Mouse (Mus musculus) Muller cell, postnatal 12 days (primary cell): ENCODE measurements around the gene Ucp3.

Source experiments
- DNase-seq: peaks from one replicate; pipeline ENCODE4 v3.0.0-alpha.2; 2015; ENCODE audit errors: inconsistent ontology term

Ucp3 gene

DNA sequence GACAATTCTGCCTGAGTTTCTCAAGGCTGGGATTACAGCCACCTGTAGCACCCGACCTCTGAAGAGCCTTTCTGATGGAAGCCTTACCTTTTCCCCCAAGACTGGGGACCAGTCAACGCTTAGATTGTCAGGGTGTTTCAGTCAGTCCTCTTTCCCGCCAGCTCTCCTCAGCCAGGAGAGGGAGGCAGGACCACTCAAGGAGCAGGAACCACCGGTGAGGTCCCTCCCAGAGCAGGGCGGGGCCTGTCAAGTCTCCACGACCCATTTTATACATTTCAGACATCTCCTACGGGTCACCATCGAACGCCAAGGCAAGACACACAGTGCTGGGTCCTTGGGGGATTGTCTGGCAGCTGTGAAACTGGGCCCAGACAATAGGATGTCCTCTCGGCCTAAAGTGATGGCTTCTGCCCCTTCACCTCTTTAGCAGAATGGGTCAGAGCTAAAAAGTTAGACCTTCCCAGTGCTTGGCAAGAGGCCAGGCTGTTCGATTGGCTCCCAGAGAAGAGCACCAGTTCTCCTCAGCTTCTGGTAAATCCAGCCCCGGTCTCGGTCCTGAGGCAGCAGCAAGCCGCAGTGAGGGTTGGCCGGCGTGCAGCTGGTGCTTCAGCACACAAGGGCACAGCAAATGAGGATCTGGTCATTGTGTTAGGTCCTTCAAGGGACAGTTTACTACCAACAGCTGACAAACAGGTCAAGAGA, 27.6 kb downstream of the Ucp3 start:
- DNase-seq = no peak

DNA sequence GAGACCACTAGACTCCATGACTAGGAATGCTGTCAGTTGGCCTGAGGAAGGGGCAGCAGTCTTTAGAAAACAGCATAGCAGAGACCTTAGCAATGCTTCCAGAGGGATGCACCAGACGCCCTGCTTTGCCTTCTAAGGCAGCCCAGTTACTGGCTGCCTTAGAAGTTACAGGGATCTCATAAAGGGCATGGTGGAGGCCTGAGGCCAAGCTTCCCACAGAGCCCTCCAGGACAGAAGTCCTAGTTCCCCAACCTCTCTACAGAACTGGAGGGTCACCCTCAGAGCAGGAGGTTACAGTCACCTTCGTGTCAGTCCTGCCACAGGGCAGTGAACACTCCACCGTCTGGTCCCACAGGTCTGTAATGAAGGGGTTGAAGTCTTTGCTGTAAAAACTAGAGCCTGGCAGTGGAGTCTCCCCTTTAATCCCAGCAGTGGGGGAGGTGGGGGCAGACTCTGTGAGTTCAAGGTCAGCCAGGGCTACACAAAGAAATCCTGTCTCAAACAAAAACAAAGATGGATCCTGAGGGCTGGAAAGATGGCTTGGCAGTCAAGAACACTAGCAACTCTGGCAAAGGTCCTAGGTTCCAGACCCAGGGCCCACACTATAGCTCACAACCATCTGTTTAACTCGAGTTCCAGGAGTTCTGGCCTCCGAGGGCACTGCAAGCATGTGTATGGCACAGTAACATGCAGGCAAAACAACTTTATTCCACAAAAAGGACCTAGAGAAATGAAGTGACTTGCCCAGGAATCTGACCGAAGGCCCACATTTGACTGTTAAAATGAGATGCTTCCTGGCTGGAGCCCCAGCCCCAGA, 28.4 kb downstream of the Ucp3 start:
- no peak for DNase-seq

DNA sequence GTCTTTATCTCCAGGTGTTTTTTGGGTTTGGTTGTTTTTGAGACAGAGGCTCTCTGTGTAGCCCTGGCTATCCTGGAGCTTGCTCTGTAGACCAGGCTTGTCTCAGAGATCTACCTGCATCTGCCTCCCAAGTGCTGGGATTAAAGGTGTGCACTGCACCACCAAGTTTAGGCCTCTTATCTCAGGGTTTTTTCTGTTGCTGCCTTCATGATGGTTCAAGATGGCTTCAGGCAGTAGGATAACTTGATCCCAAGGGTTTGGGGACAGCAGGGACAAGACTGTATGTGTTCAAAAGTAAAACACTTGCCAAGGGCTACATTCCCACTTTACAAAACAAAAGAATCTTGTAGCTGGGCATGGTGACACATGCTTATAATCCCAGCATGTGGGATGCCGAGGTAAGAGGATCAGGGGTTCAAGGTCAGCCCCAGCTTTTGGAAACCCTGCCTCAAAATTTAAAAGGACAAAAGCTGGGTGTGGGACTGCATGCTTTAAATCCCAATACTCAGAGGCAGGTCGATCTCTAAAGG, 29.1 kb downstream of the Ucp3 start:
- no peak for DNase-seq

DNA sequence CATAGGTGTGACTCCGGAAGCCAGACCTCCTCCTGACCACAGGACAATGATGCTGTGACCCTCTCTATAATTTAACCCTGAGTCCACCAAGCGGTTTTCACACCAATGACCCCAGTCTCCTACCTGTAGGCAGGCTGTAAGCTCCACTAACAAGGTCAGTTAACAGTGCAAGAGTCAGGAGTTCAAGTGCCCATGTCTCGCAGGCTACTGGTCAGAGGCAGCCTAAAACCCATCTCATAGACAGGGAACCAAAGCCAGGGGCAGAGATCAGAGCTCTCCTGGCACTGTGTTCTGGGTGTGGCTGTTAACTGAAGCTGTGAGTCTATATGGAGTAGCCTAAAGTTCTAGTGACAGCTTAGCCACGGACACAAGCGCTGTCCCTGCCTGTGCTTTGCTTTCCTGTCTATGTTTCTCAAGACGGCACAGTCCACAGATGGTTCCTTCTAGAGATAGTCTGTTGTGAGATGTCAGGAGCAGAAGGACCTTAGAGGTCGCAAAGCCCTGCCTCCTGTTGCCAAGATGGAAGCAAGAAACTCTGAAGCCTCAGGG, 29.7 kb downstream of the Ucp3 start:
- no peak for DNase-seq

DNA sequence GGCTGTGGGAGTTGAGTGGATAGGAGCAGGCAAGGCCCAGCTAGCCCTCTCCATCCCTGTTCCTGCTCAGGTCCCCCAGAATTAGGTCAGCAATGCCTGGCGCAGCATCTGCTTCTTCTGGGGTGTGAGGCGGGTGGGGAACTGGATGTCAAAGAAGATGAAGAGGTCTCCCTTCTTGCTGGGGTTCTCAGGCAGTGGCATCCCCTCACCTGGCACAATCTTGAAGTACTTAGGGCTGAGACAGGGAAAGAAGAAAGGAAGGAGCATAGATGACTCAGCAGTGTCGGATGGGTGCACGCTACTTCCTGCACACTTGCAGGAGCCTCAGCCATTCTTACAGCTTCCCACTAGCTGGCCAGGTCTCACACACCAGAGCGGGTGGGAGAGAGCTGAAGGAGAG, 30.3 kb downstream of the Ucp3 start:
- DNase-seq = no peak

DNA sequence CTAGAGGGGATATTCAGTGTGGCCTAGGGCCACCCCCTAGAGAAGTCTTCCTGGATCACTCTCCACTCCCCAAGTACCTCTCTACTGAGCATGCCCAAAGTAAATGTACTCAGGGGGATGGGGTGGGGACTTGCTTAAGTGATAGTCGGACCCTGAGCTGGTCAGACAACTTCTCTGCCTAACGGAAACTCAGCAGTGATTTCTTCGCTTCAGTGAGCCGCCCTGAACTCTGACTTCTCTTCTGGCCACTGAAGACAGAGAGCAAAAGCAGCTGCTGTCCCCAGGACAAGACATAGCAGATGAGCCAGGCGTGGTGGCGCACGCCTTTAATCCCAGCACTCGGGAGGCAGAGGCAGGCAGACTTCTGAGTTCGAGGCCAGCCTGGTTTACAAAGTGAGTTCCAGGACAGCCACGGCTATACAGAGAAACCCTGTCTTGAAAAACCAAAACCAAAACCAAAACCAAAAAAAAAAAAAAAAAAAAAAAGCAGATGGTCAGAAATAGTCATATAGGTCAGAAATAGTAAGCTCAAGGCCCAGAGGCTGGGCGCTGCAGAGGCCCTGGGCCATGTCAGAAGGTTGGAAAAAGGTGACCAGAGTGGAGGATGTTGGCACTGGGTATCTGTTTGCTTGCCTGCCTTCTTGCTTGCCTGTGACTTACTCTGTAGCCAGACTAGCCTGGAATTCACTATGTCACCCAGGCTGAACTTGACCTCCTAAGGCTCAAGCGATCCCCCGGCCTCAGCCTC, 32.1 kb downstream of the Ucp3 start:
- DNase-seq = no peak

DNA sequence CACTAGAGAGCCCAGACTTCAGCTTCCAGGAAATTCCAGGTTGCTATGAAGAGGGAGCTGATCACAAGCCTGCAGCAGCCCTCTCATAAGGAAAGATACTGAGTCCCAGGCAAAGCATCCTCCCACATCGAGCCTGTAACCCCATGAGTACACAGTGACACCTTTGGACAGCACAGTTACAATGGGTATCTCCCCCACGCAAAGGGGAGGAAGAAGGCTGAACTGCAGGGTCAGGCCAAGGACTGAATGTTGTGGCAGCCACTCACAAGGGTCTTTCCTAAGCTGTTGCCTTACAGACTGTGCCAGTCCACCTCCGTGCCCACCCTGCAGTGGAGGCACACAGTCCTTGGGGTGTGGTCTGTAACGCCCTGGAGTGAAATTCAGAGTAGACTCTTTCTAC, 33.7 kb downstream of the Ucp3 start:
- no peak for DNase-seq

DNA sequence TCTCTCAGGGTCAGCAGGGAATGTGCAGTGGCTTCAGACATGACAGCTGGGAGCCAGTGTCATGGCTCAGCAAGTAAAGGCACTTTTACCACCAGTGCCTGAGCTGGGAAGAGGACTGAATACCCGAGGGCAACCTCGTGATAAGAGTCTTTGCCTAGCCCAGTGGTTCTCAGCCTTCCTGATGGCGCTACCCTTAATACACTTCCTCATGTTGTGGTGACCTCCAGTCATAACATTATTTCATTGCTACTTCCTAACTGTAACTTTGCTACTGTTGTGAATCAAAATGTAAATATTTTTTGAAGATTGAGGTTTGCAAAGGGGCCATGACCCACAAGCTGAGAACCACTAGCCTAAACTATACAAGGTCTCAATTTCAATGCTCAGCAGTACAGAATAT, 35.9 kb downstream of the Ucp3 start:
- no peak for DNase-seq

DNA sequence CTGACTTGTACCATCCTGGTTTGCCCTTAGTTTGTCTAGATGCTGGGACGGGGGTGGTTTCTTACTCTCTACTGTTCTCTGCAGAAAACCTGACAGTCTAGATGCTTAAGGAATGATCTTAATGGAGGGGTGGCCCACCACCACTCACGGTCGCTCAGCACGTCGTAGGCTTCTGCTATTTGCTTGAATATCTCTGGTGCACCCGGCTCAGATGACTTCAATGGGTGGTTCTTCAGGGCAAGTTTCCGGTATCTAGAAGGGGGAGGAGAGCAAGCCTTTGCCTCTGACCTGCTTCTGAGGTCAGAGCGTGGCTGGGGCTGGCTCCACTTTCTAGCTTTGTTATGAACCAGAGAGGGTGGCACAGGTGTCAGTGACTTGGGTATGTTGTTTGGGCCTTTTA, 38.8 kb downstream of the Ucp3 start:
- DNase-seq = no peak

DNA sequence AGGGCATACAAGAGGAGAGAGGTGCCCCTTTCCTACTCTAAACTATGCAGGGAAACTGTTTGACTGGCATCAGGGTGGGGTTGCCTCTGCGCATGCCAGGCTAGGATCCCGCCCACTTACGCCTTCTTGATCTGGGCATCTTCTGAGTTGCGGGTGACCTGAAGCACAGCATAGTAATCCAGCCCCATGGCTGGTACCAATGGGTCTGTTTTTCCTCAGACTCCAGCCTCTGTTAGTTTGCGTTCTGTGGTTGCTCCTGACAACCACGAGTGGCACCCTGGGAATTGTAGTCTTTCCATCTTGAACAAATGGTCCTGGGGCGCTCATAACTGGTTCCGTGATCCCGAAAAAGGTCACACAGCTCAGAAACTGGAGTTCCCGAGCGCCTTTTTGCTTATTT, 41.8 kb downstream of the Ucp3 start, which contains the start of gene Dnajb13:
Gene Dnajb13, minus strand, starts transcription at position 388 of the 400 bp plus-strand sequence.
- no peak for DNase-seq

DNA sequence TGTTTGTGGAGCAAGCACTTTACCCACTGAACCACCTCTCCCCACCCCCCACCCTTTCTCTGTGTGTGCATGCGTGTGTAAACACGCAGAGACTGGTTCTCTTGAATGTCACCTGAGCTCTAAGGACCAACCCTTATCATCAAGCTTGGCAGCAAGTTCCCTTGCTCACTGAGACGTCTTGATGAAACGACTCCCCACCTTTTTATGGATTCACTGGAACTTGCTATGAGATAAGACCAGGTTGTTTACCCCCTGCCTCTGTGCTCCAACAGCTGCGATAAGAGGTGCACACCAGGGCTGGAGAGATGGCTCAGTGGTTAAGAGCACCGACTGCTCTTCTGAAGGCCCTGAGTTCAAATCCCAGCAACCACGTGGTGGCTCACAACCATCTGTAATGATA, 47.4 kb downstream of the Ucp3 start:
- no peak for DNase-seq

DNA sequence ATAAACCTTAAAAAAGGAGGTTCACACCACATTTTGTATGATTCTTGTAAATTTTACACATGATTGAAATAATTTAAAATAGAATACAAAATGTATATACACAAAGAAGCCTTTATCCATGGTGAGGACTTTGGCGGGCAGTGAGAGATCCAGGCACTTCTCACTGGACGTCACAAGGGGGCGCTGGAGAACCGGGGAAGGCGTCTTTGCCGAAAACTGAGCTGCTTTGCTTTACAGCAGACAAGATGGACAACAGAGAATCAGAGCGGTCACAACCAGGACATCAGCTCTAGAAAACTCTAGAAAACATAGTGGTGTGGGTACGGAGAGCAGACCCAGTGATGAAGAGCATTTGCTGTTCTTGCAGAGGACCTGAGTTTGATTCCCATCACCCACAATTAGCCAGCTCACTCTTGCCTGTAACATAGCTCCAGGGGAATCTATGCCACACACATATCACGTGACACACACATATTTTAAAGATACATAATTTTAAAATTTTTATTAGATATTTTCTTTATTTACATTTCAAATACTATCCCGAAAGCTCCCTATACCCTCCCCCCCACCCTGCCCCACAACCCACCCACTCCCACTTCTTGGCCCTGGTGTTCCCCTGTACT, 48.0 kb downstream of the Ucp3 start:
- peak; percentile 70 for DNase-seq

DNA sequence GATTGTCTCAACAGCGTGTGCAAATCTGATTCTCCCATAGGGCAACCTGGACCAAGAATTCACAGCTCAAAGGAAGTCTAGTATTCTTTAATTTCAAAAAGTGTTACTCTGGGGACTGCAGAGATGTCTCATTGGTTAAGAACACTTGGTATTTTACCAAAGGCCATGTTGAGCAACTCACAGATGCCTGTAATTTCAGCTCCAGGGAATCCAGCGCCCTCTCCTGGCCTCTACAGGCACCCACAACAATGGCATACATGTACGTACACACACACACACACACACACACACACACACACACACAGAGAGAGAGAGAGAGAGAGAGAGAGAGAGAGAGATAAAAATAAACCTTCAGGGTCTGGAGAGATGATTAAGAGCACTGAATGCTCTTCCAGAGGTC, 49.4 kb downstream of the Ucp3 start:
- DNase-seq = no peak

DNA sequence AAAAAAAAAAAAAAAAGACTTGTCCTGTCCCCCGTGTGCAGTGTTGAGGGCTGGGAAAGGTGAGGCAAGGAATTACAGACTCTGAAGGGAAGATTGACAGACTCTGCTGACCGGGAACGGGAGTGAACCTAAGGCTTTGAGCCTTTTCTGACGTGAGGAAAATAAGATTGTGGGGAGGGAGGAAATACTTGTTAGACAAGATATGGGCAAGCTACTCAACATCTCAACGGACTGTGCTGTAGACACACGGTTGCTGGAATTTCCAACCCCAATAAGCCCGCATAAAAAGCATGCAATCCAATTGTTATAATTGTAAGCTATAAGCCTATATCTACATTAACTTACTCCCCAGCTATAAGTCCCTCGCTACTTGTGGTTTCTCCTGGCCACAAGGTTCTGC, 51.9 kb downstream of the Ucp3 start:
- DNase-seq = no peak

DNA sequence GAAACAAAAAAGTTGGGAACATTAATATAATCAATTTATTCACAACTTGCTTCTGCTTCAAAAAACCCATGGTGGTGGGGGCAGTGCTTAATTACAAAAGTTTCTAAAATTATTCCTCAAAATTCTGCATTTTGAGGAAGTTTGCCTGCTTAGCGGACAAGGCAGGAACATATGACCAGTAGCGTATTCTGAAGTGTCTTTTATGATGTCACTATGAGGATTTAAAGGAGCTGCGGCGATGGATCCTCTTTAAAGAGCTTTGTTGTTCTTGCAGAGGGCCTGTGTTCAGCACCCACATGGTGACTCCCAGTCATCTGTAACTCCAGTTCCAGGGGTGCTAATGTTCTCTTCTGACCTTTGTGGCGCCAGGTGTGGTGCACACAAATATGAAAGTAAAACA, 58.0 kb downstream of the Ucp3 start:
- DNase-seq = no peak

DNA sequence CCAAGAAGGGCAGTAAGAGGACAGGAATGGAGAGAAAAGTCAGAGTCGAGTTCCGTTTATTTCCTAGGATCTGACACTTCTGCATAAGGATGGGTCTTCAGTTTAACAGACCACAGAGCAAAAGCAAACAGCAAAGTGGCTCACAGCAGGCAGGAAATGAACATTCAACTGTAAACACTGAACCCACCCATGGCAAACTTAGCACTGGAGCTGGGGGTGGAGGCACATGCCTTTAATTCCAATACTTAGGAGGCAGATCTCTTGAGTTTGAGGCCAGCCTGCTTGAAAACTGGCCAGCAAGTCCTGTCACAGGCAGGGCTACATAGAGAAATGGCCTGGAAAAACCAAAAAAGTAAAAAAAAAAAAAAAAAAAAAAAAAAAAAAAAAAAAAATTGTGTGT, 60.7 kb downstream of the Ucp3 start:
- no peak for DNase-seq

DNA sequence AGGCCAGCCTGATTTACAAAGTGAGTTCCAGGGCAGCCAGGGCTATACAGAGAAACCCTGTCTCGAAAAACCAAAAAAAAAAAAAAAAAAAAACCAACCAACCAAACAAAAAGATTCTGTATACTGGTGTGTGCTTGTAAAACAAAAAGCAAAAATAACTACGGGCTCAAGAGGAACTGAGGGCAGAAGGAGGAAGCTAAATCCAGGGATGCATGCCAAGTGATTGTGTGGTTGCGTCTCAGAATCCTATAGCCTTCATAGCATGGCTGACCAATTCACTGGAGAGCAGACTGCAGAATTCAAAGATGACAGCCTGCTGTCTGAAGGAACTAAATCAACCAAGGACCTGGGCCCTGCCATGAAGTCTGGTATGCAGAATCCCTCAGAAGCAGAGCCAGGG, 61.4 kb downstream of the Ucp3 start:
- DNase-seq = no peak

DNA sequence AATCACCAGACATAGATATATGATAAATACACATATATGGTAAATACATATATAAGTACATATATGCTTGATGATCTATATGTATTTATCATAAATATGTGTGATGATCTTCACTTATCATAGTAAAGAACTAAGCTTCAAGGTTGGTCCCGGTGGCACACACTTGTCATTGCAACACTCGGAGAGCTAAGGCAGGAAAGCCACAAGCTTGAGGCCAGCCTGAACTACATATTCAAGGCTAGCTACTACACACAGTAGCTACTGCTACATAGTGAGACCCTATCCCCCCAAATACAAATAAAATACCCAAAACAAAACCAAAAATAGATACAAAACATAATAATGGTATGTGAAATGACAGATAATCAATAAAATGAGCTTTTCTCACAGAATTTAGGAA, 63.0 kb downstream of the Ucp3 start:
- no peak for DNase-seq
